Mouse (Mus musculus): ENCODE measurements at regions not wholly inside any gene's neighbourhood (a gene's known extent, or its start where the extent isn't known, plus 50 kb on each side); places are given as distances from the start of the nearest gene placed in this dataset.

DNA sequence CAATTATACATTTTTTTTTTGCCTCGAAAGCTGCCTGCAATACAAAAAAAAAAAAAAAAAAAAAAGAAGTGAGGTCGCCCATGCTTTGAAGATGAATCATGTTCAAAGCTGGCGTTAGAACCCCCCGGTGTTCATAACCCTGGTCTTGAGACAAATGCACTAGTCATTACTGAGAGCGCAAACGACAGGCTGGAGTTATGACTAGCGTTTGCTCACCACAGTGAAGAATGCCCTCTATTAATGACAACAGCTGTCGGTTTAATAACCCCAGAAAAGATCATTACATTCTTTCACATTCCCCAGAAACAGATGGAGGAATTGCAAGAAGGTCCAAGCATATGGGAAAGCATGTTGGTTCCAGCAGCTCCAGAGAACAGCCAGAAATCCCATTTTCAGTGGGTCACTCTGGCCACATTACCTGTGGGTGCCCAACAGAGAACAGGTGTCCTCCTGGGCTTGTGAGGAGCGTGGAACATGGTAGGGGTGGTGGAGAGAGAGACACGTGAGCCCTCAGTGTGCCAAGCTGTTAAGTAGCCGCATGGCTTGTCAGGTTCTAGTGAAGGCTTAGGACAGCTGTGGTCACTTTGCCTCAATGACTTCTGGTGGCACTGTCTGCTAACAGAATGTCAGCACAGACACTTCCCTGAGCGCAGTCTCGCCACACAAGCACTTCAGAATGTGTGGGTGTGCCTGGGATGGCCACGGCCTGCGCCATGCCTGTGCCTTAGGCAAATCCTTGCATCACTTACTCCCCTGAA lies 60.4 kb downstream of the Aipl1 start:
- DNase-seq (ENCODE audit: low read depth, low spot score): peak; percentile 53

DNA sequence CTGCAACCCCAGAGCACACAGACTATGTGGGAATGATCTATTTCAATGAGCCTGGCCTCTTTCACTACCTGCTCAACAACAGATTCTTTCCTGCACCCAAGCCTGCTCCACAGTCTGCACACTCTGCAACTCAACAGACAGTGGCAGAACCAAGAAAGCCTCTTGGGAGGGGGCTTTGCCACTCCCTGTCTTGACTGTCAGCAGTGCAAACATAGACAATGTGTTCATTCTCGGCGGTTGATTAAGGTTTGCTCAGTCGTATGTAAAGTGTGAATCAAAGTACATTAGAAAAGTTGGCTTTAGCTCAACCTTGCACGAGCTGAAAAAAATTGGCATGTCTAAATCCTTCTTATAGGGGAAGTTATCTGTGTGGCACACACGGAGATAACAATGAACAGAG lies 66.0 kb downstream of the Aipl1 start:
- no peak for DNase-seq (ENCODE audit: low read depth, low spot score)

DNA sequence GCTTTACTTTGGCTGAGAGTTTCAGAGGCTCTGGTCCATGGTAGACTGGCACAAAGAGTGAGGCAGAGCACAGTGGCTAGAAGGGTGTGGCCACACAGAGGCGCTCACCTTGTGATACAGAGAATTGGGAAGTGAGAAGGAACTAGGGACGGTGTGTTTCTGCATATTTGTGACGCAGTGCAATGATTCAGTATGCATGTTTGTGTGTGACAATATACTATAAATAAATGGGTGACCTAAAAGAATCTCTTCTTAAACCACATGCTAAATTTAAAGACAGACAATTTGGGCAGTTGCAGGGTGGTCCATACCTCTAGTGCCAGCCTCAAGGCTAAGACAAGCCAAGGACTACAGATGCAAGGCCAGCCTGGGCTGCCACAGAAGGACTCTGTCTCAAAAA lies 75.0 kb downstream of the Aipl1 start:
- no peak for DNase-seq (ENCODE audit: low read depth, low spot score)

DNA sequence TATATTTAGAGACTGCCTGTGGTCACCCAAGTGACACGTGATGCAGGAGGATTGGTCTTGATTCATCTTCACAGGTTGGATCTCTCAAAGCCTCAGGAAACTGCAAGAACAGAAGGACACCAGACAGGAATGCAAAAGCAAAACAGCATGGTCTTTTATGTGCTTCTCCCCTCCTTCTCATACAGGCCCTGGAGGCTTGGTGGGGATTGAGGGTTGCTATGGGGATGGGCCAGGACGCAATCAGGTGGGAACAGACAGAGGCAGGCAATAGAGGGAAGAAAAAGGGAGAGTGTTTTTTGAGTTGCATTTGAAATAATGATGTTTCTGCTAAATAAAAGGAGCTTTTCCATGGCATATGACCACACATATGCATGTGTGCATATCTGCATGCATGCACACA lies 84.8 kb downstream of the Aipl1 start:
- no peak for DNase-seq (ENCODE audit: low read depth, low spot score)

GRCm38 (mm10) chr11:71947161-71947560 lies 90.1 kb downstream of the Aipl1 start:
- DNase-seq (ENCODE audit: low read depth, low spot score): no peak

- no peak for DNase-seq (ENCODE audit: low read depth, low spot score)
These were observed 92.3 kb downstream of the Aipl1 start for GRCm38 (mm10) chr11:71945098-71945413.

DNA sequence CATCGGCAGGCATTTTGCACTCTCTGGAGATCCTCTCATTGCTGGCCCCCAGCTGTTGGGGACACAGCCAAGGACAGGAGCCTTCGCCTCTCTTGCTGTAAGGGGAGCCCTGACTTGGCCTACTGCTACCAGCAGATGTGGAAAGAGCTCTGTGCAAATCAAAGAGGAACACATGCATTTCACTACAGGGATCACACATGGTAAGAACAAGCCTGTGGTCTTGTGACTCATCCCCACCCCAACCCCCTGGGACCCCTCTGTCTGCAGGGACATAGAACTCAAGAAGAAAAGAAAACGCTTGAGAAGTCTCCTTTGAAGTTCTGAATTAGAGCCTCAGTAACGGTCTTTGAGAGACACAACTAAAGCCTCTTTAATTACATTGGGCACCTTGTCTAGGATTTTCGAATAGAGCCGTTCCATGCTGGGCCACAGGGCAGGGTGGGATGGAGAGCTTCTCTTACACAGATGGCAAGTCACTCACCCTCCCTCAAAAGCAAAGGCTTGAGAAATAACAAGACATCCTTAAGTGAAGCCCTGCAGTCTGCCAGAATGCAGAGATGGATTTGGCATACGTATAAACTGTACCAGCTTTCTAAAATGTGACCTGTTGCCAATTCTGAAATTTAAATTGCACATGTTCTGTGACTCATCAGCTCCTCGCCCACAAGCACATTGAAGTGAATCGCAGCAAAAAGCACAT lies 92.8 kb downstream of the Aipl1 start:
- peak; percentile 61 for DNase-seq (ENCODE audit: low read depth, low spot score)

GRCm38 (mm10) chr11:71943512-71943911 lies 93.8 kb downstream of the Aipl1 start:
- DNase-seq (ENCODE audit: low read depth, low spot score): no peak

DNA sequence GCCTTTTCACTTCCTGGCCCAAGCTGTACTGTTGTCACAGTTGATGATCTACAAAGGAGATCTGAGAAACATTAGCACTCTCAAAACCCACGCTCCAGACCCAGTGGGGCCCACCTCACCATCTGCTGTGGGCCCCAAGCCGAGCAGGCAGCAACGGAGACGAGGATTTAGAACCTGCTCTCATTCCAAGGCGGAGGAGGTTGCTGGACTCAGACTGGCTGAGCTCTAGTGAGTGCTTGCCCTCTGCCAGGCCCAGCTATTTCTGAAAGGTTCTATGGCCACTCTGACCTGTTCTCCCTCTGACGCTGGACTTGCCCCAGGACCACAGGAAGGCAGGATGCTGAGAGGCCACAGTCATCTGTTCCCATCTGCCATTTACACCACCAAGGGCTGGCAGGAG lies 98.2 kb downstream of the Aipl1 start:
- no peak for DNase-seq (ENCODE audit: low read depth, low spot score)

DNA sequence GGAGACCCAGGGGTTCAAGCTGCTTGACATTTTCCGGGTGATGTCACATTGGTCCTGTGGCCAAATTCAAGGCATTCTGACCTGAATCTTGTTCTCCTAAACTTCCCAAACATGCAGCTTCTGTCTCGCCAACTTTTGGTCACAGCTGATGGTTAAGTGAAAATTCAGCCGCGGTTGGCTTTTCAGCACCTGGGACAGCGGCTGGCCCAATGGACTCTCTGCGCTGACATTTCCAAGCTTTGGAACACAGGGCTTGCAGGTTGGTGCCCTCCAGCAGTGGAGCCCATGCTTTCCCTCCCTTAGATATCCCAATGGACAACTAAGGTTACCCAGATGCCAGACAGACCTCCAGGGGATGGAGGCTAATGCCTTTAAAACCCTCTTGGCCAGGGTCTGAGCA lies 100.2 kb downstream of the Aipl1 start:
- DNase-seq (ENCODE audit: low read depth, low spot score): peak; percentile 9

GRCm38 (mm10) chr11:71929716-71930488 lies 107.4 kb downstream of the Aipl1 start:
- DNase-seq (ENCODE audit: low read depth, low spot score): no peak

DNA sequence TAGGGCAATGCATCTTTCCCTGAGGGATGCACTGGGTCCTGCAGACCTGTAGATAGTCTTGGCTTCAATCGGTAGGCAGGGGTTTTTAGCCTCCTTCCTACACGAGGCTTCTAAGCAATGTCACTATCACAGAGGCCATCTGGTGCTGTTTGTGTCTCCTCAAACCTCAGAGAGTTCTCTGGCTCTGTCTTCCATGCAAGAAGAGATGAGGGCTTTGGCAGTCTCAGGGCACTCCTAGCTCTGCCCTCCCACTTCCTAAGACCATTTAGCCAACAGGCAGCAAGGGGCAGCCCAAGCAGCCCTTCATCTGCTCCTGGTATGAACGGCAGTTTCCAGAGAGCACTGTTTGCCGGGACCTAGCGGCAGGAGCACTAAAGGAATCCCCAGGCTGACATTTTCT lies 122.6 kb downstream of the Aipl1 start:
- no peak for DNase-seq (ENCODE audit: low read depth, low spot score)

GRCm38 (mm10) chr11:71912626-71913025 lies 124.7 kb downstream of the Aipl1 start:
- DNase-seq (ENCODE audit: low read depth, low spot score): no peak

GRCm38 (mm10) chr11:71911284-71911683 lies 126.0 kb downstream of the Aipl1 start:
- DNase-seq (ENCODE audit: low read depth, low spot score): no peak

GRCm38 (mm10) chr11:71908616-71909015 lies 128.7 kb downstream of the Aipl1 start:
- DNase-seq (ENCODE audit: low read depth, low spot score): no peak

GRCm38 (mm10) chr11:71903020-71903410 lies 134.3 kb downstream of the Aipl1 start:
- DNase-seq (ENCODE audit: low read depth, low spot score): no peak

GRCm38 (mm10) chr11:71902304-71903019 lies 134.8 kb downstream of the Aipl1 start:
- DNase-seq (ENCODE audit: low read depth, low spot score): no peak

GRCm38 (mm10) chr11:71900816-71901215 lies 136.5 kb downstream of the Aipl1 start:
- no peak for DNase-seq (ENCODE audit: low read depth, low spot score)

- DNase-seq (ENCODE audit: low read depth, low spot score): no peak
These were observed 139.8 kb downstream of the Aipl1 start for GRCm38 (mm10) chr11:71897551-71897950.

DNA sequence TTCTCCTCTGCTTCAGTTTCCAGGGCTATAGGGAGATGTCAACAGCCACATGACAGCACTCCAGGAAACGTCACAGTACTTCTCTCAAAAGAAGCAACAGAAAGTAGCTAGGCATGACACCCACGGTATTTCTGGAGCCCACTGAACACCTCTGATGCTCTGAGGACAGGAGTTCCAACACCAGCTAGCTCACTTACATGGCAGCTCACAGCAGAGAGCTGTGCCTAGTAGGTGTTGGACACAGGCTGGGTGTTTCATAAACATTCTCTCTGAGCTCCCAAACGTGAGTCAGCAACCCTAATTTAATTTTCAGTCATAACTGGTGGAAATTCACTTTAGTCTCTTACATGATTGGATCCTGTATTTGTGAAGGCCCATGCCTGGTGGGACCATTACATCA lies 140.2 kb downstream of the Aipl1 start:
- no peak for DNase-seq (ENCODE audit: low read depth, low spot score)

DNA sequence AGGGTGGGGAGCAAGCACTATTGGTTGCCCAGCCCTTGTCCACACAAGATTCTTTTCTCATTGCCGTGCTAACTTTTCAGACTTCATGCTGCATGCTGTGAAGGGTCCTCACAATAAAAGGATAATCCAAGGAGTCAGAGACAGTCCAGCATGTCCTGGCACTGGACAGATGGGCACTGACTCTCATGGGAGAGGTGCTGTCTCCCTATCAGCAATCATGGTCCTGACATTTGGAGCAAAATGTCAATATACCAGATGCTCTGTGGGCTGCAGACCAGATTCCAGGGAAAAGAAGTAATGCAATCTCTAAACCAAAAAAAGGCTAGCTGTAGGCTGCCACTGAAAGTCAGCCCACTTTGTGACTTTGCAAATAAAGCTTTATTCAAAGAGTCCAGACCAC lies 141.5 kb downstream of the Wscd1 start:
- no peak for DNase-seq (ENCODE audit: low read depth, low spot score)

DNA sequence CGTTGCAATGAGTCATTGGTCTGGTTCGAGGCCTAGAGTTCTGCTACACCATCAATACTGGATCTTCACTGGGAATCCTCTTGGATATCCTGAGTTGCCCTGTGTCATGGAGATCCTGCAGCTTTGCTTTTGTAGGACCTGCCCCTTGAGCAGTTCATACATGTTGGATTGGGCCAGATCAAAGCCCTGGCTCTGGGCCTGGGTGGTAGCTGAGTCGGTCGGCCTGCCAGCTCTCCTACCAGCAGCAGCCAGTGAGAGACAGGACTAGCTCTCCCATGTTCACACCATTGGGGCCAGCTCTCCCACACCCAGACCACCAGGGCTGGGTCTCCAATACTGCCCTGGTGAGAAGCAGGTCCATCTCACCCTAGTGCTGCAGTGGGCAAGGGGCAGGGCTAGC lies 139.4 kb downstream of the Wscd1 start:
- DNase-seq (ENCODE audit: low read depth, low spot score): no peak

All from 3T3-L1 (cell line).